Mouse (Mus musculus) left cerebral cortex, postnatal 25 days (tissue): ENCODE measurements around the gene E030025P04Rik. TPM values are rescaled to one million over a fixed set of nuclear protein-coding genes. Genes with fewer than 3 reads are reported as not detected.

Source experiments
- DNase-seq, 2 experiments: peaks; one replicate each; pipeline ENCODE4 v3.0.0; 2022; ENCODE audit warnings: low spot score in 2 of 2, mixed read lengths in 1 of 2
- intact Hi-C: fragments of 180-260 bp; cut with DNase I; formaldehyde crosslinking; loops from one replicate; pipeline ENCODE4 v1.15.1; 2025
- total RNA-seq, 2 experiments: library from RNA; stranded (reverse); gene quantifications; 2 replicates each; pipeline ENCODE4 v1.2.3; 2021

E030025P04Rik gene
- not detected for total RNA-seq

GRCm38 (mm10) chr11:109144236-109144635 is at the start of gene E030025P04Rik:
E030025P04Rik (minus strand) TSS chr11:109144369.
- DNase-seq: no peak
- intact Hi-C loops: no loop called here

GRCm38 (mm10) chr11:109192673-109193557 is 48.7 kb upstream of the E030025P04Rik start:
- DNase-seq: peak; percentile 62 to 69
- intact Hi-C loops: loop anchor here (1.0 to 2.0 kb wide), 2 partner anchors 268 to 743 kb away; no protein-coding TSS in a partner anchor

GRCm38 (mm10) chr11:109188235-109188634 is 44.1 kb upstream of the E030025P04Rik start:
- intact Hi-C loops: no loop called here
- DNase-seq: no peak

- DNase-seq: no peak
- intact Hi-C loops: no loop called here
Observed at GRCm38 (mm10) chr11:109187631-109188184, 43.5 kb upstream of the E030025P04Rik start.

GRCm38 (mm10) chr11:109181118-109181517 is 36.9 kb upstream of the E030025P04Rik start:
- DNase-seq: no peak
- intact Hi-C loops: no loop called here

GRCm38 (mm10) chr11:109180290-109180689 is 36.1 kb upstream of the E030025P04Rik start:
- intact Hi-C loops: loop anchor here (1.0 kb wide), 1 partner anchor 255 kb away; no protein-coding TSS in a partner anchor
- DNase-seq: no peak

GRCm38 (mm10) chr11:109178788-109179518 is 34.8 kb upstream of the E030025P04Rik start:
- intact Hi-C loops: loop anchor here (5.0 kb wide), 1 partner anchor 727 kb away; no protein-coding TSS in a partner anchor
- peak; percentile 59 to 76 for DNase-seq

GRCm38 (mm10) chr11:109175376-109175969 is 31.3 kb upstream of the E030025P04Rik start:
- intact Hi-C loops: loop anchor here (5.0 kb wide), 1 partner anchor 723 kb away; no protein-coding TSS in a partner anchor

GRCm38 (mm10) chr11:109172224-109172623 is 28.1 kb upstream of the E030025P04Rik start:
- no peak for DNase-seq
- intact Hi-C loops: no loop called here

More at GRCm38 (mm10) chr11:109175376-109175969, 31.3 kb upstream of the E030025P04Rik start:
- no peak for DNase-seq

GRCm38 (mm10) chr11:109170771-109171170 is 26.6 kb upstream of the E030025P04Rik start:
- no peak for DNase-seq
- intact Hi-C loops: no loop called here

GRCm38 (mm10) chr11:109157694-109158093 is 13.5 kb upstream of the E030025P04Rik start:
- intact Hi-C loops: no loop called here

GRCm38 (mm10) chr11:109144890-109145341 is 747 bp upstream of the E030025P04Rik start:
- intact Hi-C loops: no loop called here

More at GRCm38 (mm10) chr11:109157694-109158093, 13.5 kb upstream of the E030025P04Rik start:
- DNase-seq: no peak

GRCm38 (mm10) chr11:109126482-109126881 is 17.7 kb downstream of the E030025P04Rik start:
- intact Hi-C loops: no loop called here

More at GRCm38 (mm10) chr11:109144890-109145341, 747 bp upstream of the E030025P04Rik start:
- DNase-seq: no peak

GRCm38 (mm10) chr11:109125451-109125850 is 18.7 kb downstream of the E030025P04Rik start:
- intact Hi-C loops: loop anchor here (2.0 kb wide), 1 partner anchor 201 kb away; no protein-coding TSS in a partner anchor
- peak in 1 of 2 experiments; percentile 12 for DNase-seq

More at GRCm38 (mm10) chr11:109126482-109126881, 17.7 kb downstream of the E030025P04Rik start:
- DNase-seq: no peak

GRCm38 (mm10) chr11:109124284-109124683 is 19.9 kb downstream of the E030025P04Rik start:
- DNase-seq: peak in 1 of 2 experiments; percentile 26
- intact Hi-C loops: loop anchor here (2.0 kb wide), 1 partner anchor 199 kb away; no protein-coding TSS in a partner anchor

GRCm38 (mm10) chr11:109109826-109110346 is 34.3 kb downstream of the E030025P04Rik start:
- DNase-seq: no peak
- intact Hi-C loops: no loop called here

- intact Hi-C loops: no loop called here
Observed at GRCm38 (mm10) chr11:109109056-109109455, 35.1 kb downstream of the E030025P04Rik start.

GRCm38 (mm10) chr11:109107518-109108205 is 36.5 kb downstream of the E030025P04Rik start:
- no peak for DNase-seq
- intact Hi-C loops: no loop called here

More at GRCm38 (mm10) chr11:109109056-109109455, 35.1 kb downstream of the E030025P04Rik start:
- DNase-seq: no peak
